Mouse (Mus musculus): ENCODE measurements around the gene Nrip3. TPM values are rescaled to one million over a fixed set of nuclear protein-coding genes. Genes with fewer than 3 reads are reported as not detected.

The Nrip3 gene
- under 1 TPM; 0.10 to 0.15 TPM for total RNA-seq (2021)
- long read RNA-seq, experiment 1, partial matches to known transcripts: 0 of 1 reads
- long read RNA-seq, experiment 1, other reads (novel, unspliced or antisense): 0 of 1 reads
- long read RNA-seq, experiment 2: 0 reads

GRCm38 (mm10) chr7:109781470-109782203 lies at the start of gene Nrip3:
TSS of gene Nrip3 (minus strand) at chr7:109782025.
- peak; percentile 30 to 59 for DNase-seq (ENCODE audit: low spot score in 2 of 2)

- no peak for DNase-seq (ENCODE audit: low spot score in 2 of 2)
These were observed 49.6 kb upstream of the Nrip3 start for GRCm38 (mm10) chr7:109831376-109831775.

- no peak for DNase-seq (ENCODE audit: low spot score in 2 of 2)
These were observed 45.1 kb upstream of the Nrip3 start for GRCm38 (mm10) chr7:109826911-109827310.

- no peak for DNase-seq (ENCODE audit: low spot score in 2 of 2)
These were observed 43.5 kb upstream of the Nrip3 start for GRCm38 (mm10) chr7:109825293-109825692.

- no peak for DNase-seq (ENCODE audit: low spot score in 2 of 2)
These were observed 36.8 kb upstream of the Nrip3 start for GRCm38 (mm10) chr7:109818600-109818999.

- no peak for DNase-seq (ENCODE audit: low spot score in 2 of 2)
These were observed 36.1 kb upstream of the Nrip3 start for GRCm38 (mm10) chr7:109817954-109818353.

GRCm38 (mm10) chr7:109813330-109814140 lies 31.7 kb upstream of the Nrip3 start:
- no peak for DNase-seq (ENCODE audit: low spot score in 2 of 2)

- no peak for DNase-seq (ENCODE audit: low spot score in 2 of 2)
These were observed 26.0 kb upstream of the Nrip3 start for GRCm38 (mm10) chr7:109807616-109808485.

- DNase-seq (ENCODE audit: low spot score in 2 of 2): no peak
These were observed 23.0 kb upstream of the Nrip3 start for GRCm38 (mm10) chr7:109804843-109805242.

GRCm38 (mm10) chr7:109804355-109804754 lies 22.5 kb upstream of the Nrip3 start:
- no peak for DNase-seq (ENCODE audit: low spot score in 2 of 2)

GRCm38 (mm10) chr7:109803516-109803915 lies 21.7 kb upstream of the Nrip3 start:
- no peak for DNase-seq (ENCODE audit: low spot score in 2 of 2)

GRCm38 (mm10) chr7:109800626-109801025 lies 18.8 kb upstream of the Nrip3 start:
- DNase-seq (ENCODE audit: low spot score in 2 of 2): no peak

GRCm38 (mm10) chr7:109799168-109799567 lies 17.3 kb upstream of the Nrip3 start:
- DNase-seq (ENCODE audit: low spot score in 2 of 2): no peak

GRCm38 (mm10) chr7:109795564-109795963 lies 13.7 kb upstream of the Nrip3 start:
- DNase-seq (ENCODE audit: low spot score in 2 of 2): no peak

GRCm38 (mm10) chr7:109794556-109794955 lies 12.7 kb upstream of the Nrip3 start:
- DNase-seq (ENCODE audit: low spot score in 2 of 2): no peak

GRCm38 (mm10) chr7:109792759-109793158 lies 10.9 kb upstream of the Nrip3 start:
- DNase-seq (ENCODE audit: low spot score in 2 of 2): peak in 1 of 2 experiments; percentile 36

- no peak for DNase-seq (ENCODE audit: low spot score in 2 of 2)
These were observed 9.0 kb upstream of the Nrip3 start for GRCm38 (mm10) chr7:109790818-109791217.

GRCm38 (mm10) chr7:109787860-109788259 lies 6.0 kb upstream of the Nrip3 start:
- no peak for DNase-seq (ENCODE audit: low spot score in 2 of 2)

GRCm38 (mm10) chr7:109783281-109783680 lies 1.5 kb upstream of the Nrip3 start:
- DNase-seq (ENCODE audit: low spot score in 2 of 2): no peak

- DNase-seq (ENCODE audit: low spot score in 2 of 2): peak in 1 of 2 experiments; percentile 20
These were observed 747 bp downstream of the Nrip3 start for GRCm38 (mm10) chr7:109781087-109781469.

- no peak for DNase-seq (ENCODE audit: low spot score in 2 of 2)
These were observed 9.6 kb downstream of the Nrip3 start for GRCm38 (mm10) chr7:109772251-109772650.

Data from gastrocnemius, postnatal 4 days (tissue).